9 mouse cellular contexts compared by ENCODE assay signal in the genomic region with DNA sequence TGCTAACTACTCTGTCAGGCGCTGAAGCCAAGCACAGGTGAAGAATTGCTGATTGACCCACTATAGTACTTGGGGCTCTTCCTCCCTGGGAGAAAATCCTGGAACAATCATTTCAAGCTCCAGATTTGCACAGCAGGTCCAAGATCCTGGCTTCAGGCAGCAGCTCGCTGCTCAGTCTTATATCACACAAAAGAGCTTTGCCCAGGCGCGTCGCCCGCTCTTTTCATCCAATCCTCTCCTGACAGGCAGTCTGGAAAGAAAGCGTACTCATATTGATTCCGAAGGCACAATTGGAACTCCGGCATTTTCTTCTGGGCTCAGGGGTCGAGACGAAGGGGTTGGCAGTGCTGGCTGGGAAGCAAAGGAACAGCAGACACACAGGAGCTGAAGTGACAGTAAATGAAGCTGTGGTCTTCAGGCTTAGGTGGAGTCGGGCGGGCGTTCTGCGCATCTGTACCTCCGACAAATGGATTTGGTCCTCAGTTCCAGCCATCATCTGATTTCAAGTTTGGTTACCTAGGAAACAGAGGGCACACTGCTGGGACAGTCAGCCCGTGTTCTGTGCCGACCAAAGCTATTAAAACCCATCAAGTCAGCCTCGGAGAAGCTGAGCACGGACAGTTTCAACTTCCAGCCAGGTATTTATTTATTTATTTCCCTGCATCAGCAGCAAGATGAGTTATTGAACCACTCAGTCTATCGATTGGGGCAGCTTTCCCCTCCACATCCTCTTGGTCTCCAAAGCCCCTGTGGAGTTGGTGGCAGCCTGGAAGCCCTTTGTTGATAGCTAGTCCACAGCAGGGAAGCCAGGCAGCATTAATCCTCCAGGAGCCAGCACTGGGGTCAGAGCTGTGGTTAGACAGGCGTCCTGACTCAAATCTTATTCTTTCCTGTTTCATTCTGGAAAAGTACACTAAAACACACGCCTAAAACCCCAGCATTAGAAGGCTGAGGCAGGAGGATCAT.
DNase-seq lines count a peak whose midpoint lies in the region; ATAC-seq lines count a peak whose summit lies in the region.
"Had no signal": no experiment of that assay in that cellular context is flagged by ENCODE, and none has a peak within 500 bp of the region (broad histone marks: within the 10 kb centered on the region; RNA-seq: fewer than 3 reads in every experiment).

No protein-coding gene starts in this region.

- peak overlapping the region; percentile 14; the same call in 1 of the 2 replicates for H3K4me3 ChIP-seq in hindbrain, embryonic 12.5 days
- no peak overlapping the region for H3K4me3 ChIP-seq in intestine, embryonic 15.5 days (replicated peaks)
- H3K4me3 ChIP-seq: limb, embryonic 12.5 days had no signal

- 36% methylated on average over 23 of the region's 23 CpGs for WGBS in hindbrain, embryonic 12.5 days
- 72% methylated on average over 23 of the region's 23 CpGs for WGBS in intestine, embryonic 15.5 days

- peak overlapping the region; percentile 9; the same call in 1 of the 2 replicates for H3K9ac ChIP-seq in hindbrain, embryonic 12.5 days
- no peak overlapping the region for H3K9ac ChIP-seq in intestine, embryonic 15.5 days
- H3K9ac ChIP-seq: limb, embryonic 12.5 days had no signal

- DNase-seq in embryo, embryonic 10 days (ENCODE audit: low spot score) = peak; percentile 21
- DNase-seq in left cerebral cortex, postnatal 25 days (ENCODE audit: low spot score in 2 of 2) = peak; percentile 40 to 46
- DNase-seq in right cerebral cortex, postnatal 36 days (ENCODE audit: low spot score in 2 of 2) = peak; percentile 13 to 24
- no peak for DNase-seq in adrenal gland, adult 18-20 months (ENCODE audit: low spot score in 2 of 2)
- DNase-seq in adrenal gland, postnatal 36 days = no peak

- no peaks in the 10 kb centered on the region for H3K4me1 ChIP-seq in hindbrain, embryonic 12.5 days
- no peaks in the 10 kb centered on the region for H3K4me1 ChIP-seq in intestine, embryonic 15.5 days (replicated peaks)
- H3K4me1 ChIP-seq: limb, embryonic 12.5 days had no signal

- H3K4me2 ChIP-seq in hindbrain, embryonic 12.5 days (replicated peaks) = peak overlapping the region; percentile 45
- H3K4me2 ChIP-seq in intestine, embryonic 15.5 days (replicated peaks) = no peak overlapping the region
- H3K4me2 ChIP-seq: limb, embryonic 12.5 days had no signal

- peak; percentile 71 for ATAC-seq in hindbrain, embryonic 12.5 days (ENCODE audit: low FRiP score)
- ATAC-seq in intestine, embryonic 15.5 days = no peak
- ATAC-seq: Patski had no signal

- no peaks in the 10 kb centered on the region for H3K27me3 ChIP-seq in hindbrain, embryonic 12.5 days
- H3K27me3 ChIP-seq in intestine, embryonic 15.5 days (replicated peaks) = no peaks in the 10 kb centered on the region
- H3K27me3 ChIP-seq: limb, embryonic 12.5 days; Patski had no signal

- intact Hi-C loops in left cerebral cortex, postnatal 25 days (cut with DNase I) = no loop called here

- no peaks in the 10 kb centered on the region for H3K9me3 ChIP-seq in hindbrain, embryonic 12.5 days (replicated peaks)
- H3K9me3 ChIP-seq in intestine, embryonic 15.5 days = no peaks in the 10 kb centered on the region
- H3K9me3 ChIP-seq: limb, embryonic 12.5 days had no signal

- no peaks in the 10 kb centered on the region for H3K36me3 ChIP-seq in hindbrain, embryonic 12.5 days
- H3K36me3 ChIP-seq in intestine, embryonic 15.5 days = no peaks in the 10 kb centered on the region
- H3K36me3 ChIP-seq: limb, embryonic 12.5 days had no signal

- peak overlapping the region; percentile 75 for H3K27ac ChIP-seq in hindbrain, embryonic 12.5 days
- no peak overlapping the region for H3K27ac ChIP-seq in intestine, embryonic 15.5 days
- H3K27ac ChIP-seq: limb, embryonic 12.5 days had no signal

Comparison
In these comparisons a context has a peak if more than half of its experiments do, and no peak if none do; other contexts are left out.
1. DNase-seq: peak in embryo, embryonic 10 days (single experiment), left cerebral cortex, postnatal 25 days (2 of 2) and right cerebral cortex, postnatal 36 days (2 of 2); none in adrenal gland, adult 18-20 months (0 of 2) and adrenal gland, postnatal 36 days (0 of 2).